Mouse (Mus musculus) lung, postnatal 0 days (tissue): ENCODE results near the gene Proser1.

Experiments used
- CTCF ChIP-seq: IDR thresholded peaks from 2 replicates; pipeline ENCODE4 v1.5.1; 2016; ENCODE audit warnings: antibody characterized with exemption, mild to moderate bottlenecking
- EP300 ChIP-seq: IDR thresholded peaks from 2 replicates; pipeline ENCODE4 v1.6.1; 2016; ENCODE audit warnings: antibody characterized with exemption, mild to moderate bottlenecking, control low read depth

GRCm38 (mm10) chr3:53463046-53463764, at the start of gene Proser1, which contains the start of gene Nhlrc3:
- TF ChIP-seq CTCF (no peak; the same call in 1 of the 2 replicates), EP300 (peak; percentile 77)
